Mouse (Mus musculus) liver, postnatal 0 days (tissue): ENCODE measurements around the gene Anxa6. TPM values are rescaled to one million over a fixed set of nuclear protein-coding genes. Genes with fewer than 3 reads are reported as not detected.
A peak's percentile ranks its signal among the peaks of the same experiment; 100 is the strongest.
"Not testable (repeated sequence)": the region's sequence is repeated elsewhere in the genome, so short reads cannot be mapped to it uniquely, and the experiment has no call there.

Source experiments
- ATAC-seq: fragments of 200-750 bp; cut with Nextera tagmentation; 2 replicates; pipeline ENCODE4 v1.8.0; 2017; ENCODE audit warnings: mild to moderate bottlenecking, moderate library complexity
- DNase-seq: peaks from one replicate; pipeline ENCODE4 v3.0.0-alpha.2; 2016
- H3K27ac ChIP-seq: fragments of 300-500 bp; sonication (generic); 2 replicates; pipeline ENCODE4 v1.5.1; 2014; ENCODE audit warnings: antibody characterized with exemption, moderate library complexity, mild to moderate bottlenecking, low read depth
- H3K27me3 ChIP-seq: fragments of 300-500 bp; sonication (generic); 2 replicates; pipeline ENCODE4 v1.6.1; 2014; ENCODE audit warnings: low read length, control low read depth, mixed read lengths; ENCODE audit not compliant: insufficient read depth
- H3K36me3 ChIP-seq: fragments of 300-500 bp; sonication (generic); replicated peaks from 2 replicates; pipeline ENCODE4 v1.6.1; 2014; ENCODE audit warnings: mild to moderate bottlenecking, control low read depth, low read length, moderate library complexity, mixed read lengths; ENCODE audit not compliant: insufficient read depth
- H3K4me1 ChIP-seq: fragments of 300-500 bp; sonication (generic); 2 replicates; pipeline ENCODE4 v1.6.1; 2014; ENCODE audit warnings: antibody characterized with exemption, mild to moderate bottlenecking, control low read depth; ENCODE audit not compliant: insufficient read depth
- H3K4me2 ChIP-seq: fragments of 300-500 bp; sonication (generic); 2 replicates; pipeline ENCODE4 v1.6.1; 2014; ENCODE audit warnings: low read depth, mild to moderate bottlenecking, low read length, moderate library complexity, mixed read lengths
- H3K4me3 ChIP-seq: fragments of 300-500 bp; sonication (generic); 2 replicates; pipeline ENCODE4 v1.5.1; 2014; ENCODE audit warnings: low read depth, low read length
- H3K9ac ChIP-seq: fragments of 300-500 bp; sonication (generic); replicated peaks from 2 replicates; pipeline ENCODE4 v1.6.1; 2014; ENCODE audit warnings: mild to moderate bottlenecking, moderate library complexity
- H3K9me3 ChIP-seq: fragments of 300-500 bp; sonication (generic); 2 replicates; pipeline ENCODE4 v1.6.1; 2016; ENCODE audit warnings: mild to moderate bottlenecking, control low read depth, low read length, mixed read lengths
- CTCF ChIP-seq: sonication (generic); IDR thresholded peaks from 2 replicates; pipeline ENCODE4 v1.5.1; 2016; ENCODE audit warnings: antibody characterized with exemption, low read depth
- EP300 ChIP-seq: IDR thresholded peaks from 2 replicates; pipeline ENCODE4 v1.6.1; 2016; ENCODE audit warnings: antibody characterized with exemption, low read depth, mild to moderate bottlenecking
- WGBS: fragments of 180-500 bp; shearing (Covaris S2); extraction: QIAGEN DNeasy Blood & Tissue Kit; methylation state at CpG from one replicate; pipeline ENCODE4 v1.1.7; 2014; ENCODE audit not compliant: insufficient replicate concordance; 5-methylcytosine and 5-hydroxymethylcytosine counted together
- polyA plus RNA-seq: library from polyadenylated mRNA; unstranded; fragments of >200 nt; fragmentation: Nextera tagmentation; extraction: Ambion mirVana; gene quantifications from 2 replicates; pipeline ENCODE4 v1.2.1, GENCODE M21; 2015

Anxa6 gene
- polyA plus RNA-seq, 1 experiment from 2014 or later: 47.5 TPM

DNA sequence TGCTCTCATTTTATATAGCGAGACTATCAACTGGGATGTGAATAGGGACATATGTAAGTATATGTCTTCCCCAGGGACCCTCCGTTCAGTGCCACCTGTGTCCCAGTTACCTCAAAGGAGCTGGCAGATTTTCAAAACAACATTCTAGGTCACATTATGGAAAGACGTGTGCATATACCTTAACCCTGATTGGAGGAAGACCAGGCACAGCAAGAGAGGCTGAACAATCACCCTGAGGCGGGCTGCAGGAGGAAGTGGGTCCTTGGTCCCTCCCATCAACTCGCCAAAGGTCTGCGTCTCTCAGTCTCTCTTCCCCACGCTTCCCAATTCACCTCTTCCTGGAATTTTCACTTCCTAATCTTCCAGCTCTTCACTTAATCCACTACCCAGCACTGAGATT, 76.3 kb downstream of the Anxa6 start:
- H3K4me1 ChIP-seq: peaks cover 33% of the 10 kb centered on the region
- H3K4me3 ChIP-seq: no peak overlapping the region
- ATAC-seq (no peak), DNase-seq (no peak)
- no peaks in the 10 kb centered on the region for H3K36me3 ChIP-seq
- H3K4me2 ChIP-seq: no peak overlapping the region
- H3K9me3 ChIP-seq: no peaks in the 10 kb centered on the region
- H3K9ac ChIP-seq: no peak overlapping the region
- no peaks in the 10 kb centered on the region for H3K27me3 ChIP-seq
- TF ChIP-seq EP300 (no peak), CTCF (no peak)
- H3K27ac ChIP-seq: no peak overlapping the region
- 47% methylated on average over 7 of the region's 7 CpGs for WGBS

DNA sequence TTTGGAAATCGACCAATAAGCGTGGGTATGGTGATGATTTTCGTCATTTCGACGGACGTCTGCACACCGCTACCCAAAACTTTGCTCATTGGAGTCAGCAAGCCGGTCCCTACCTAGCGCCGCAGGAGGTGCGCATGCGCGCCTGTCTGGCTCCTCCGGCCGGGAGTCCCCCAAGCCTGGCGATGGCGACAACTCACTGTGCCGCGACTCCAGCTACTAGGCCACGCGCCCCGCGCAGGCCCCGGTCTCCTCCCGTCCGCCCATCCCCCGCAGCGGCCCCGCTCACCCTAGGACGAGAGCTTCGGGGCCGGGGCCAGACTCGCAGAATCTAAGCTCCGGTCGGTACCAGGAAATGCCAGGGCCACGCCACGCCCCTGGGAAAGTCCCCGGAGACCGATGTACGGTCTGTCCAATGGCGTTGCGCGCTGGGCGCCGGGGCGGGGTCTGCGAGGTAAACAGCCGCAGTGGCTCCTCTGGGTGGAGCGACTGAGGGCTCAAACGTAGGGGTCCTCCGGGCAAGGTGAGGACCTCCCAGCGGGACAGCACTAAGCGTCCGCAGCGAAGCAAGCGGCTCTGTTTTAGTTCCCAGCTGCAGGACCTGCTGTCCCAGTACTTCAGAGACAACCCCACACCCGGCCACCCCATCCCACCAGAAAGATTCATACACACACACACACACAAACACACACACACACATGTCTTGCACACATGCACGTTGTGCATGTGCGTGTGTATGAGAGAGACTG, 77.3 kb downstream of the Anxa6 start:
- WGBS: under 1% methylated on average over 58 of the region's 59 CpGs
- DNase-seq: peak; percentile 99
- Histone ChIP-seq H3K27me3 (no peaks in the 10 kb centered on the region), H3K36me3 (no peaks in the 10 kb centered on the region), H3K9ac (peak overlapping the region; percentile 74), H3K4me1 (peaks cover 33% of the 10 kb centered on the region), H3K27ac (peak overlapping the region; percentile 90), H3K4me2 (peak overlapping the region; percentile 73), H3K4me3 (peak overlapping the region; percentile 77), H3K9me3 (no peaks in the 10 kb centered on the region)
- peak; percentile 28; the same call in 1 of the 2 replicates for TF ChIP-seq EP300
- TF ChIP-seq CTCF: no peak
- peak; percentile 99 for ATAC-seq

DNA sequence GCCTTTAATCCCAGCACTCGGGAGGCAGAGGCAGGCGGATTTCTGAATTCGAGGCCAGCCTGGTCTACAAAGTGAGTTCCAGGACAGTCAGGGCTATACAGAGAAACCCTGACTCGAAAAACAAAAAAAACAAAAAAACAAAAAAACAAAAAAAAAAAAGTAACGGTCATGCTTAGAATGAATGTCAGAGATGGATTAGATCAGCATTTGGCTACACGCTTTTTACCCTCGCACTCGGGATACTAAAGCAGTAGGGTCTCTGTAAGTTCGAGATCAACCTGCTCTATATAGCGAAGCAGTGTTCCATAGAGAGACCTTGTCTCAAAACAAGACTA, 77.9 kb downstream of the Anxa6 start:
- peak overlapping the region; percentile 73 for H3K4me2 ChIP-seq
- not testable (repeated sequence) for H3K36me3 ChIP-seq, H3K9me3 ChIP-seq, H3K27me3 ChIP-seq, ATAC-seq, DNase-seq
- WGBS: 37% methylated on average over 10 of the region's 10 CpGs
- H3K4me1 ChIP-seq: peaks cover 33% of the 10 kb centered on the region
- H3K27ac ChIP-seq: peak overlapping the region; percentile 90
- peak overlapping the region; percentile 74 for H3K9ac ChIP-seq
- peak overlapping the region; percentile 77 for H3K4me3 ChIP-seq

DNA sequence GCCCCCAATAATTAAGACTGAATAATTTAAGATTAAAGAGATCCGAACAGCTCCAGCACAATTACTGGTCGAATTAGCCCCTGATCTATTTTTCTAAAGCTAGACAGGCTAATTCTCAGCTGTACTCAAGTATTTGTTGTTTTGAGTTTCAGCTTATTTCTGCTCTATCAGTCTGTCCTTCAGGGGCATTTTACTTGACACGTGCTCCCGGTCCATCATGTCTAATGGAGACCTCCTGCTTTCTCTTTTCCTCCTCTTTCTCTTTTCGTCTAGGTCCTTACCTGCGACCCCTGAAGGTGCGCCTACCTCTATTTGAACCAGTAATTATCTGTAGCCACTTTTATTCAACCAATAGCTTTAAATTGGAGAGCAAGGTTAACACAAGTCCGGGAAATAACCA, 78.5 kb downstream of the Anxa6 start:
- no peaks in the 10 kb centered on the region for H3K9me3 ChIP-seq
- H3K27me3 ChIP-seq: no peaks in the 10 kb centered on the region
- H3K27ac ChIP-seq: no peak overlapping the region
- H3K36me3 ChIP-seq: 0 out of 2 replicates have a peak, but pooled peaks cover 3% of the 10 kb centered on the region
- 0 out of 2 replicates have a peak overlapping the region, but pooled peaks have one; percentile 77 for H3K4me3 ChIP-seq
- TF ChIP-seq EP300: no peak
- no peak for TF ChIP-seq CTCF
- DNase-seq (no peak), ATAC-seq (no peak)
- no peak overlapping the region; the same call in 1 of the 2 replicates for H3K9ac ChIP-seq
- H3K4me1 ChIP-seq: peaks cover 33% of the 10 kb centered on the region
- WGBS: 84% methylated on average over 8 of the region's 8 CpGs
- peak overlapping the region; percentile 73 for H3K4me2 ChIP-seq

DNA sequence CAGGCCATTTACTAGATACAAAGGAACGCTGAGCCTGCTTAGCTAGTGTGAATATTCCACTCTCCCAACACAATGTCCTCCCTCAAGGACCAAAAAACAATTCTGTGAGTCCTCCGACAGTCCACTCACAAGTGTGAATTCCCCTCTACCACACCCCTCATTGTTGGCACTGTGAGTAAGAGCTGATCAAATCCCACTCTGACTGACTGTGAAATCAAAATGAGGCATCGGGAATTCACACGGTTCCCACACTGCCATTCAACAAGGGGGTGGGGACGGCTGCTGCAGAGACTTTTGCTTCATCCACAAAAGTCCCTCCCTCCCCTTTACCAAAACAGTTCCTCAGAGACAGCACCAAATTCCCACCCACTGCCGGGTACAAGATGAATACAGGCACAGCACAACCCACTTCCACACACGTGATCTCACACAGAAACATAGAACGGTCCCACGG, 79.2 kb downstream of the Anxa6 start:
- 71% methylated on average over 9 of the region's 9 CpGs for WGBS
- TF ChIP-seq EP300 (no peak), CTCF (no peak)
- ATAC-seq (no peak), DNase-seq (no peak)
- Histone ChIP-seq H3K36me3 (0 out of 2 replicates have a peak, but pooled peaks cover 3% of the 10 kb centered on the region), H3K4me1 (peaks cover 32% of the 10 kb centered on the region), H3K4me3 (no peak overlapping the region), H3K27me3 (no peaks in the 10 kb centered on the region), H3K27ac (no peak overlapping the region), H3K4me2 (peak overlapping the region; percentile 73; the same call in 1 of the 2 replicates), H3K9ac (no peak overlapping the region), H3K9me3 (no peaks in the 10 kb centered on the region)

DNA sequence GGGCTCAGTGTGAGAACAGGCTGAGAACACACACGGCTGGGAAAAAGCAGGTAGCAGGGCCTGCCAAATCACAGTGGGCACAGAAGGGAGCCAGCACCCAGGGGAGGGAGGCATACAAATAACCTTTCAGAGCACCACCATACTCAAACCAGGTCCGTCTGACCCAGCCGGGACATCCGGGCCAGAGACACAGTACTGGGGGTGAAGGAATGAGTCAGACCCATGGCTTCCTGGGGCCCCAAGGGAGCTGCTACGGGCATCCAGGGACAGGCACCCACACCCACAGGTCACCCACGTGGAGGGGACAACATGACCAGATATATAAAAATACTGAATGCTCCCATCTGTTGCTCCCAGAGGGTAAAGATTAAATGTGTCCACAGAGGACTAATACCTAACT, 80.6 kb downstream of the Anxa6 start:
- Histone ChIP-seq H3K27me3 (no peaks in the 10 kb centered on the region), H3K9ac (no peak overlapping the region; the same call in 1 of the 2 replicates), H3K4me1 (peaks cover 22% of the 10 kb centered on the region), H3K36me3 (0 out of 2 replicates have a peak, but pooled peaks cover 3% of the 10 kb centered on the region), H3K4me3 (no peak overlapping the region), H3K27ac (no peak overlapping the region), H3K4me2 (no peak overlapping the region), H3K9me3 (no peaks in the 10 kb centered on the region)
- TF ChIP-seq CTCF (no peak), EP300 (no peak)
- DNase-seq (no peak), ATAC-seq (no peak)
- WGBS: 47% methylated on average over 6 of the region's 6 CpGs
